Mouse (Mus musculus) E14TG2a.4 (cell line): ENCODE measurements at regions not wholly inside any gene's neighbourhood (a gene's known extent, or its start where the extent isn't known, plus 50 kb on each side); places are given as distances from the start of the nearest gene placed in this dataset.

Source experiments
- CTCF ChIP-seq: conservative IDR thresholded peaks from 2 replicates; pipeline ENCODE4 v1.5.1; 2014; ENCODE audit warnings: low read length
- NANOG ChIP-seq: IDR thresholded peaks from 2 replicates; pipeline ENCODE4 v1.6.1; 2014; ENCODE audit warnings: borderline replicate concordance, low read length, mixed read lengths
- POU5F1 ChIP-seq: IDR thresholded peaks from 2 replicates; pipeline ENCODE4 v1.6.1; 2014; ENCODE audit warnings: low read length, borderline replicate concordance

DNA sequence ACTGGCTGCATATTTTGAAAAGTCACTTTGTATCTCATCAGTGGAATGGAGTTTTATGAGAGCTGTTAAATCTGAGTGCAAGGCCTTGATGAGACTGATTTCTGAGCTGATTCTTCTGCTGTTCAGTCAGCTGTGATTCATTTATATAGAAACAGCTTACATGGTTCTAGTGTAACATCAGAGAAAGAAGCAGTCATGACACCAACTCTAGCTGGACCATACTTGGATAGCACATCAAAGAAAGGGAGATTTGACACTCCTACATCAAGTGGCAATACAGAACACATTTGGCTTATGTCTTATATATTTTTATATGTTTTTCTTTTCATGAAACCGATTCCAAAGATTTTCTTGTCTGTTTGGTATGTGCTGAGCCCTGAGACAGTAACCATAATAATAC lies 296.0 kb downstream of the Impad1 start:
- TF ChIP-seq CTCF (no peak), POU5F1 (no peak), NANOG (no peak)
